Mouse (Mus musculus) liver, adult 2 months (tissue): ENCODE measurements around the gene Lbx1.

Experiments
- CTCF ChIP-seq: fragments of 200-500 bp; IDR thresholded peaks from 2 replicates; pipeline ENCODE4 v1.5.1; 2011; ENCODE audit warnings: low read depth, low read length, control low read depth
- POLR2A ChIP-seq: fragments of 200-500 bp; IDR thresholded peaks from 2 replicates; pipeline ENCODE4 v1.6.1; 2011; ENCODE audit warnings: low read length, control low read depth; ENCODE audit not compliant: insufficient read depth; ENCODE audit errors: extremely low read depth

DNA sequence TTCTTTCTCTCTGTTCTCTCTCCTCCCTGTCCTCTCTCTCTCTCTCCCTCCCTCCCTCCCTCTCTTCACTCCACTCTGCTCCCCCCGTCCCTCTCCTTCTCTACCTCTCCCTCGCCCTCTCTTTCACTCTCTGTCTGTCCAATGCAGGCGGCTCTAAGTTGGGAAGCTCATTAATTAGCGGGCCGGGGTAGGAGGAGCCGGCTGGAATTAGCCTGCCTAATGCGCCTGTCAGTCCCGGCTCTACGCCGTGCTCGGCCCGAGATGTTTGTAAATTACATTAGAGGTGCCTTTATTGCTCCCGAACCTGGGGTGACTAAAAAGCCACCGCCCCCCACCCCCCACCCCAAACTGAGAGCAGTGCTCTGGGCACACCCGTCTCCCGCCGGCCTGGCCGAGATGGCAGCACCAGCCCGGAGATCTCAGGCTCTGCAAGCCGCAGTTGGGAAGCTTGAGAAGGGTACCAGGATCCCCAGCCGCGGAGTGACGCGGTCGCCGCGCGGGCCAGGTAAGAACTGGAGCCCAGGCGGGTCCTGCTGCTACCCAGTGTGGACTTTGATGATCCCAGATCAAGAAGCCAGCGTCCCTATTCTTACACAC, at the start of gene Lbx1:
- TF ChIP-seq CTCF (no peak), POLR2A (no peak)
